Mouse (Mus musculus): ENCODE measurements around the gene Agt.

- TF ChIP-seq GATA1 (IDR thresholded peaks at IDR 0.05; ENCODE audit: borderline replicate concordance, low read length) = no peak
- no peak for TF ChIP-seq FLI1 (IDR thresholded peaks at IDR 0.05; ENCODE audit: low read length)
Observed at GRCm38 (mm10) chr8:124507572-124508320, 61.8 kb downstream of the Agt start.
